Mouse (Mus musculus) heart, embryonic 15.5 days (tissue): Measurements from ENCODE around the gene Gab2. TPM values are rescaled to one million over a fixed set of nuclear protein-coding genes. Genes with fewer than 3 reads are reported as not detected.

Source experiments
- ATAC-seq: fragments of 200-750 bp; cut with Nextera tagmentation; replicated peaks from 2 replicates; pipeline ENCODE4 v1.8.0; 2017; ENCODE audit warnings: low read depth, moderate TSS enrichment; ENCODE audit not compliant: insufficient number of reproducible peaks, insufficient read depth, low FRiP score
- H3K27ac ChIP-seq: fragments of 300-500 bp; sonication (generic); 2 replicates; pipeline ENCODE4 v1.5.1; 2015; ENCODE audit warnings: mild to moderate bottlenecking, inconsistent platforms
- H3K27me3 ChIP-seq: fragments of 300-500 bp; sonication (generic); 2 replicates; pipeline ENCODE4 v1.6.1; 2015; ENCODE audit warnings: inconsistent platforms
- H3K36me3 ChIP-seq: fragments of 300-500 bp; sonication (generic); 2 replicates; pipeline ENCODE4 v1.6.1; 2015; ENCODE audit warnings: mild to moderate bottlenecking, inconsistent platforms
- H3K4me1 ChIP-seq: fragments of 300-500 bp; sonication (generic); replicated peaks from 2 replicates; pipeline ENCODE4 v1.6.1; 2015; ENCODE audit warnings: inconsistent platforms
- H3K4me2 ChIP-seq: fragments of 300-500 bp; sonication (generic); 2 replicates; pipeline ENCODE4 v1.6.1; 2015; ENCODE audit warnings: inconsistent platforms, mild to moderate bottlenecking, moderate library complexity
- H3K4me3 ChIP-seq: fragments of 300-500 bp; sonication (generic); 2 replicates; pipeline ENCODE4 v1.5.1; 2015; ENCODE audit warnings: mild to moderate bottlenecking, inconsistent platforms
- H3K9ac ChIP-seq: fragments of 300-500 bp; sonication (generic); 2 replicates; pipeline ENCODE4 v1.6.1; 2015; ENCODE audit warnings: mild to moderate bottlenecking, inconsistent platforms
- H3K9me3 ChIP-seq: fragments of 300-500 bp; sonication (generic); replicated peaks from 2 replicates; pipeline ENCODE4 v1.6.1; 2016; ENCODE audit warnings: inconsistent platforms
- WGBS: fragments of 180-500 bp; shearing (Covaris S2); methylation state at CpG from one replicate; pipeline ENCODE4 v1.1.7; 2015; ENCODE audit warnings: mixed read lengths; 5-methylcytosine and 5-hydroxymethylcytosine counted together
- polyA plus RNA-seq: library from polyadenylated mRNA; unstranded; fragments of >200 nt; fragmentation: Nextera tagmentation; extraction: Ambion mirVana; gene quantifications from 2 replicates; pipeline ENCODE4 v1.2.1, GENCODE M21; 2015

Gab2 gene
- polyA plus RNA-seq, 1 experiment from 2014 or later = 6.1 TPM

- Histone ChIP-seq H3K36me3 (no peaks in the 10 kb centered on the region), H3K9ac (no peak overlapping the region), H3K4me2 (no peak overlapping the region), H3K9me3 (no peaks in the 10 kb centered on the region), H3K27ac (no peak overlapping the region), H3K4me1 (peaks cover 19% of the 10 kb centered on the region), H3K4me3 (no peak overlapping the region), H3K27me3 (no peaks in the 10 kb centered on the region)
- ATAC-seq = no peak
- 68% methylated on average over 1 of the region's 1 CpGs for WGBS
These were observed 255.3 kb downstream of the Gab2 start for GRCm38 (mm10) chr7:97336678-97337077.

DNA sequence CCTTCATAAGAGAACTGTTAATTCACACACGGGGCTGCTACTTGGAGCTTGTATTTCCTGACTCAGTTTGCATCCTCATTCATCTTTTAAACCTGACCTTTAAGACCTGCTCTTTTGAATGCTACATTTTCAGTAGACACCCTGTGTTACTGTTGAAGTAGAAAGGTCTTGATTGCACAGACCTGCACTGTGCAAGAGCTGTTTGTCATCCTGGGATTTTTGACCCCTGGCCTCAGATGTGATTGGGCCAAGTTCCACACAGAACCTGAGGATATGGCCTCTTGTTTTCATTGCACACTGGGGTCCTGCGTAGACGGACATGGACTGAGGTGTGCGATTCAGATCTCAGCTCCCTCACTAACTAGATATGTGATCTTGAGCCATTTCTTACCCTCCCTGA, 257.2 kb downstream of the Gab2 start:
- WGBS = 86% methylated on average over 4 of the region's 4 CpGs
- H3K9ac ChIP-seq = no peak overlapping the region
- H3K9me3 ChIP-seq = no peaks in the 10 kb centered on the region
- peaks cover 16% of the 10 kb centered on the region for H3K4me1 ChIP-seq
- ATAC-seq = no peak
- H3K4me2 ChIP-seq = no peak overlapping the region
- no peak overlapping the region for H3K27ac ChIP-seq
- no peaks in the 10 kb centered on the region for H3K27me3 ChIP-seq
- no peak overlapping the region for H3K4me3 ChIP-seq
- no peaks in the 10 kb centered on the region for H3K36me3 ChIP-seq

GRCm38 (mm10) chr7:97339623-97340022, 258.2 kb downstream of the Gab2 start:
- no peaks in the 10 kb centered on the region for H3K9me3 ChIP-seq
- no peaks in the 10 kb centered on the region for H3K36me3 ChIP-seq
- no peaks in the 10 kb centered on the region for H3K27me3 ChIP-seq
- 94% methylated on average over 7 of the region's 7 CpGs for WGBS
- H3K4me3 ChIP-seq = no peak overlapping the region
- H3K27ac ChIP-seq = no peak overlapping the region
- H3K4me2 ChIP-seq = no peak overlapping the region
- H3K4me1 ChIP-seq = peaks cover 16% of the 10 kb centered on the region
- H3K9ac ChIP-seq = no peak overlapping the region
- ATAC-seq = no peak

- H3K27me3 ChIP-seq = no peaks in the 10 kb centered on the region
- peaks cover 22% of the 10 kb centered on the region for H3K4me1 ChIP-seq
- H3K9me3 ChIP-seq = no peaks in the 10 kb centered on the region
- no peak overlapping the region for H3K4me2 ChIP-seq
- WGBS = 47% methylated on average over 18 of the region's 18 CpGs
- H3K36me3 ChIP-seq = no peaks in the 10 kb centered on the region
- H3K27ac ChIP-seq = no peak overlapping the region
- ATAC-seq = no peak
- no peak overlapping the region for H3K9ac ChIP-seq
- H3K4me3 ChIP-seq = no peak overlapping the region
These were observed 259.8 kb downstream of the Gab2 start for GRCm38 (mm10) chr7:97340907-97341849.

GRCm38 (mm10) chr7:97342961-97343360, 261.6 kb downstream of the Gab2 start:
- WGBS = 33% methylated on average over 2 of the region's 2 CpGs
- Histone ChIP-seq H3K27ac (no peak overlapping the region), H3K4me1 (peaks cover 18% of the 10 kb centered on the region)

DNA sequence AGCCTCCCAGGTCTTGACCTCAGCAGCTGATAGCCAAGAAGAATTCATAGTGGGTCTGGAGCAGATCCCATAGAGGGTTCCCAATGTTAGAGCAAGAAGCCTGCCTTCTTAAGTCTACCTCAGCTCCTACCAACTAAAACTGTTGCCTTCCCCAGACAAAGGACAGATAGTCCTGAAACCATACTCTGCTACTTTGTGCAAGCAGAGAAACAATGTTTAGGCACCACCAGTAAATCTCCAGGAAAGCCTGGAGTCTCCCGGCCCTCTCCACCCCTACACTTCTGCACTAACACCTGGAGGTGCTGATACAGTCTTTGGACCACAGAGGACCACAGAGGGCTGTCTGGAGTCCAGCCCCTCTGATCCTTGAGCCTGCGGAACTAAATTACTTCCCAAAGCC, 263.3 kb downstream of the Gab2 start:
- Histone ChIP-seq H3K27me3 (no peaks in the 10 kb centered on the region), H3K9ac (no peak overlapping the region), H3K9me3 (no peaks in the 10 kb centered on the region), H3K36me3 (0 out of 2 replicates have a peak, but pooled peaks cover 4% of the 10 kb centered on the region), H3K4me3 (no peak overlapping the region), H3K27ac (no peak overlapping the region), H3K4me1 (peaks cover 17% of the 10 kb centered on the region; the same call in 1 of the 2 replicates), H3K4me2 (no peak overlapping the region)
- no peak for ATAC-seq
- WGBS = 66% methylated on average over 2 of the region's 2 CpGs

More at GRCm38 (mm10) chr7:97342961-97343360, 261.6 kb downstream of the Gab2 start:
- Histone ChIP-seq H3K27me3 (no peaks in the 10 kb centered on the region), H3K9ac (no peak overlapping the region), H3K4me2 (no peak overlapping the region), H3K36me3 (no peaks in the 10 kb centered on the region), H3K4me3 (no peak overlapping the region), H3K9me3 (no peaks in the 10 kb centered on the region)
- ATAC-seq = no peak

DNA sequence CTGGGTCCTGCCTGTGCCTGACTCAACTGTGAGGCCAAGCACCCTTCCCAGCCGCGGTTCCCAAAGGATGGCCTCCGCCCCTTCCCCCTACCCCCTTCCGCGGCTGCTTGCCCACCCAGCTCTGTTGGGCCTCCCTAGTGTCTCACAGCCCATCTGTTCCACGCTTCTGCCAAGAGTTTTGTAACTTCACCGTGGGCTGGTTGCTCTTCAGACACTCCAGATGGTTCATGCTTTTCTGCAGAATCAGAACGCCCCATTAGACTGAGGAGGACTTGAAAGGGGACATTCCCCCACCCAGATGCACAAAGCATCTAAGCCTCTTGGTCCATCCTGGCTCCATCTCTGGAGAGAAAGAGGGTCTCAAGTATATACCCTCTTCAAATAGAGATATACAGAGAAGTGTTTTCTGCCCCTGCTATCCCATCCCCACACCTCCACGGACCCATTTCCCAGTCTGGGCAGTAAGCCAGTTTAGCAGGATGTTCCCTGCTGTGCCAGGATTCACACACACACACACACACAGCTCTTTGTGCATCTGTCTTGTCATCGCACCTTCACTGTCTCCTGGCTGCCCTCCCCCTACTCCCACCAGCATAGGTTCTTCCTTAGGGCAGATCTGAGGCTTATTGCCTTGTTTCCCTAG, 264.0 kb downstream of the Gab2 start:
- H3K27me3 ChIP-seq = no peaks in the 10 kb centered on the region
- H3K36me3 ChIP-seq = 0 out of 2 replicates have a peak, but pooled peaks cover 4% of the 10 kb centered on the region
- no peaks in the 10 kb centered on the region for H3K9me3 ChIP-seq
- H3K4me2 ChIP-seq = no peak overlapping the region
- H3K4me1 ChIP-seq = peaks cover 17% of the 10 kb centered on the region; the same call in 1 of the 2 replicates
- no peak overlapping the region for H3K9ac ChIP-seq
- 51% methylated on average over 10 of the region's 10 CpGs for WGBS
- no peak overlapping the region for H3K4me3 ChIP-seq
- ATAC-seq = peak; percentile 27; the same call in 1 of the 2 replicates
- no peak overlapping the region for H3K27ac ChIP-seq

GRCm38 (mm10) chr7:97346111-97346821, 264.9 kb downstream of the Gab2 start:
- 70% methylated on average over 9 of the region's 9 CpGs for WGBS
- no peak overlapping the region for H3K4me3 ChIP-seq

GRCm38 (mm10) chr7:97346822-97347166, 265.4 kb downstream of the Gab2 start:
- no peak overlapping the region for H3K27ac ChIP-seq
- H3K9me3 ChIP-seq = no peaks in the 10 kb centered on the region
- H3K9ac ChIP-seq = no peak overlapping the region
- no peak overlapping the region for H3K4me2 ChIP-seq
- H3K36me3 ChIP-seq = 0 out of 2 replicates have a peak, but pooled peaks cover 4% of the 10 kb centered on the region
- 76% methylated on average over 4 of the region's 4 CpGs for WGBS
- no peaks in the 10 kb centered on the region for H3K27me3 ChIP-seq
- ATAC-seq = no peak
- no peak overlapping the region for H3K4me3 ChIP-seq
- H3K4me1 ChIP-seq = peaks cover 13% of the 10 kb centered on the region; the same call in 1 of the 2 replicates

More at GRCm38 (mm10) chr7:97346111-97346821, 264.9 kb downstream of the Gab2 start:
- Histone ChIP-seq H3K4me1 (peaks cover 17% of the 10 kb centered on the region; the same call in 1 of the 2 replicates), H3K9ac (no peak overlapping the region), H3K27ac (no peak overlapping the region), H3K27me3 (no peaks in the 10 kb centered on the region), H3K9me3 (no peaks in the 10 kb centered on the region), H3K36me3 (0 out of 2 replicates have a peak, but pooled peaks cover 4% of the 10 kb centered on the region), H3K4me2 (no peak overlapping the region)
- ATAC-seq = no peak

DNA sequence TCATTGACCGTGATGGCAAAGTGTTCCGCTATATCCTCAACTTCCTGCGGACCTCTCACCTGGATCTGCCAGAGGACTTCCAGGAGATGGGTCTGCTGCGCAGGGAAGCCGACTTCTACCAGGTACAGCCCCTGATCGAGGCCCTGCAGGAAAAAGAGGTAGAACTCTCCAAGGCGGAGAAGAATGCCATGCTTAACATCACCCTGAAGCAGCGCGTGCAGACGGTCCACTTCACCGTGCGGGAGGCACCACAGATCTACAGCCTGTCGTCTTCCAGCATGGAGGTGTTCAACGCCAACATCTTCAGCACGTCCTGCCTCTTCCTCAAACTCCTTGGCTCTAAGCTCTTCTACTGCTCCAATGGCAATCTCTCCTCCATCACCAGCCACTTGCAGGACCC, 266.1 kb downstream of the Gab2 start:
- H3K4me2 ChIP-seq = no peak overlapping the region
- H3K9me3 ChIP-seq = no peaks in the 10 kb centered on the region
- WGBS = 93% methylated on average over 15 of the region's 15 CpGs
- no peaks in the 10 kb centered on the region for H3K27me3 ChIP-seq
- H3K36me3 ChIP-seq = 0 out of 2 replicates have a peak, but pooled peaks cover 4% of the 10 kb centered on the region
- ATAC-seq = no peak
- H3K9ac ChIP-seq = no peak overlapping the region
- H3K4me1 ChIP-seq = peaks cover 13% of the 10 kb centered on the region; the same call in 1 of the 2 replicates
- no peak overlapping the region for H3K27ac ChIP-seq
- H3K4me3 ChIP-seq = no peak overlapping the region

DNA sequence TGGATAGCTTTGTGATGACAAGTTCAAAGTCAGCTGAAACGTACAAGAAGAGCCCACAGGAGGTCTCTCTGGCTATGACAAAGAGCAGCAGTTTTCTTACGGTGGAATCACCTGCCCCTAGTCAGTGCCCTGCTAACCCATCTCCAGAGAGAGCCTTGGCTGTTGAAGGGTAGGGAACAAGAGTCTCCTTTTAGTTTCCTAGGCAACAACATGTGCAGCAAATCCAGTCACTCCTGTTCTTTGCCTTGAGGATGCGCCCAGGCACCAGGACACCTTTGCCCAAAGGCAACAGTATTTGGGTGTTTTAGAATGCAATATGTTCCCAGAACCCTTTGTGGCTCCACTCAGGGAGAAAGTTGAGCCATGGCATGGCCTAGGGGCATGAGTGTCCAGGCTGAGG, 266.9 kb downstream of the Gab2 start:
- 71% methylated on average over 3 of the region's 3 CpGs for WGBS
- Histone ChIP-seq H3K4me1 (peaks cover 9% of the 10 kb centered on the region; the same call in 1 of the 2 replicates), H3K4me2 (no peak overlapping the region), H3K27ac (no peak overlapping the region), H3K9ac (no peak overlapping the region), H3K4me3 (no peak overlapping the region), H3K36me3 (0 out of 2 replicates have a peak, but pooled peaks cover 4% of the 10 kb centered on the region), H3K27me3 (no peaks in the 10 kb centered on the region), H3K9me3 (no peaks in the 10 kb centered on the region)
- no peak for ATAC-seq
